Mouse (Mus musculus): Measurements from ENCODE around the gene Itgb3. TPM values are rescaled to one million over a fixed set of nuclear protein-coding genes. Genes with fewer than 3 reads are reported as not detected.

The Itgb3 gene
- total RNA-seq, 2 experiments from 2014 or later, result 6.8 to 6.9 TPM

- DNase-seq, result no peak
Observed at GRCm38 (mm10) chr11:104622040-104622962, 14.5 kb downstream of the Itgb3 start.

- peak; percentile 72 for DNase-seq
Observed at GRCm38 (mm10) chr11:104624791-104625391, 17.1 kb downstream of the Itgb3 start.

- DNase-seq, result peak; percentile 77
Observed at GRCm38 (mm10) chr11:104625453-104626402, 17.9 kb downstream of the Itgb3 start.

GRCm38 (mm10) chr11:104626635-104627034 is 18.8 kb downstream of the Itgb3 start:
- no peak for DNase-seq

- DNase-seq, result peak; percentile 50
Observed at GRCm38 (mm10) chr11:104627616-104628301, 20.0 kb downstream of the Itgb3 start.

- no peak for DNase-seq
Observed at GRCm38 (mm10) chr11:104628566-104628965, 20.8 kb downstream of the Itgb3 start.

GRCm38 (mm10) chr11:104630185-104630835 is 22.5 kb downstream of the Itgb3 start:
- no peak for DNase-seq

GRCm38 (mm10) chr11:104631306-104631705 is 23.5 kb downstream of the Itgb3 start:
- no peak for DNase-seq

GRCm38 (mm10) chr11:104637010-104637409 is 29.2 kb downstream of the Itgb3 start:
- no peak for DNase-seq

- DNase-seq, result no peak
Observed at GRCm38 (mm10) chr11:104638006-104638405, 30.2 kb downstream of the Itgb3 start.

- no peak for DNase-seq
Observed at GRCm38 (mm10) chr11:104638906-104639305, 31.1 kb downstream of the Itgb3 start.

GRCm38 (mm10) chr11:104639634-104640033 is 31.8 kb downstream of the Itgb3 start:
- peak; percentile 23 for DNase-seq

- DNase-seq, result no peak
Observed at GRCm38 (mm10) chr11:104640894-104641293, 33.1 kb downstream of the Itgb3 start.

GRCm38 (mm10) chr11:104643236-104643635 is 35.4 kb downstream of the Itgb3 start:
- DNase-seq, result no peak

- no peak for DNase-seq
Observed at GRCm38 (mm10) chr11:104645402-104645801, 37.6 kb downstream of the Itgb3 start.

- no peak for DNase-seq
Observed at GRCm38 (mm10) chr11:104646173-104646572, 38.4 kb downstream of the Itgb3 start.

- no peak for DNase-seq
Observed at GRCm38 (mm10) chr11:104646611-104647010, 38.8 kb downstream of the Itgb3 start.

GRCm38 (mm10) chr11:104647188-104647867 is 39.5 kb downstream of the Itgb3 start:
- no peak for DNase-seq

- DNase-seq, result peak; percentile 57
Observed at GRCm38 (mm10) chr11:104648571-104648970, 40.8 kb downstream of the Itgb3 start.

GRCm38 (mm10) chr11:104660599-104660998 is 52.8 kb downstream of the Itgb3 start:
- DNase-seq, result no peak

- DNase-seq, result no peak
Observed at GRCm38 (mm10) chr11:104661106-104661505, 53.3 kb downstream of the Itgb3 start.

All from heart, postnatal 4 days (tissue).